Mouse (Mus musculus) hindbrain, embryonic 12.5 days (tissue): Measurements from ENCODE around the gene Myo1c. TPM values are rescaled to one million over a fixed set of nuclear protein-coding genes. Genes with fewer than 3 reads are reported as not detected.
A peak's percentile ranks its signal among the peaks of the same experiment; 100 is the strongest.

ENCODE experiments used
- ATAC-seq: fragments of 200-750 bp; cut with Nextera tagmentation; 2 replicates; pipeline ENCODE4 v1.8.0; 2017; ENCODE audit warnings: moderate TSS enrichment; ENCODE audit not compliant: low FRiP score
- H3K27ac ChIP-seq: fragments of 300-500 bp; sonication (generic); 2 replicates; pipeline ENCODE4 v1.5.1; 2016; ENCODE audit warnings: mild to moderate bottlenecking
- H3K27me3 ChIP-seq: fragments of 300-500 bp; sonication (generic); 2 replicates; pipeline ENCODE4 v1.6.1; 2016; ENCODE audit warnings: mild to moderate bottlenecking
- H3K36me3 ChIP-seq: fragments of 300-500 bp; sonication (generic); 2 replicates; pipeline ENCODE4 v1.6.1; 2016; ENCODE audit warnings: mild to moderate bottlenecking
- H3K4me1 ChIP-seq: fragments of 300-500 bp; sonication (generic); 2 replicates; pipeline ENCODE4 v1.6.1; 2016
- H3K4me2 ChIP-seq: fragments of 300-500 bp; sonication (generic); replicated peaks from 2 replicates; pipeline ENCODE4 v1.6.1; 2016; ENCODE audit warnings: mild to moderate bottlenecking
- H3K4me3 ChIP-seq: fragments of 300-500 bp; sonication (generic); 2 replicates; pipeline ENCODE4 v1.5.1; 2016; ENCODE audit warnings: mild to moderate bottlenecking
- H3K9ac ChIP-seq: fragments of 300-500 bp; sonication (generic); 2 replicates; pipeline ENCODE4 v1.6.1; 2016; ENCODE audit warnings: mild to moderate bottlenecking, moderate library complexity
- H3K9me3 ChIP-seq: fragments of 300-500 bp; sonication (generic); replicated peaks from 2 replicates; pipeline ENCODE4 v1.6.1; 2016; ENCODE audit warnings: mild to moderate bottlenecking
- WGBS: fragments of 180-500 bp; shearing (Covaris S2); methylation state at CpG from one replicate; pipeline ENCODE4 v1.1.7; 2016; 5-methylcytosine and 5-hydroxymethylcytosine counted together
- polyA plus RNA-seq: library from polyadenylated mRNA; unstranded; fragments of >200 nt; fragmentation: Nextera tagmentation; extraction: Ambion mirVana; gene quantifications from 2 replicates; pipeline ENCODE4 v1.2.1, GENCODE M21; 2016

Myo1c gene
- polyA plus RNA-seq, 1 experiment from 2014 or later, result 18.7 TPM

DNA sequence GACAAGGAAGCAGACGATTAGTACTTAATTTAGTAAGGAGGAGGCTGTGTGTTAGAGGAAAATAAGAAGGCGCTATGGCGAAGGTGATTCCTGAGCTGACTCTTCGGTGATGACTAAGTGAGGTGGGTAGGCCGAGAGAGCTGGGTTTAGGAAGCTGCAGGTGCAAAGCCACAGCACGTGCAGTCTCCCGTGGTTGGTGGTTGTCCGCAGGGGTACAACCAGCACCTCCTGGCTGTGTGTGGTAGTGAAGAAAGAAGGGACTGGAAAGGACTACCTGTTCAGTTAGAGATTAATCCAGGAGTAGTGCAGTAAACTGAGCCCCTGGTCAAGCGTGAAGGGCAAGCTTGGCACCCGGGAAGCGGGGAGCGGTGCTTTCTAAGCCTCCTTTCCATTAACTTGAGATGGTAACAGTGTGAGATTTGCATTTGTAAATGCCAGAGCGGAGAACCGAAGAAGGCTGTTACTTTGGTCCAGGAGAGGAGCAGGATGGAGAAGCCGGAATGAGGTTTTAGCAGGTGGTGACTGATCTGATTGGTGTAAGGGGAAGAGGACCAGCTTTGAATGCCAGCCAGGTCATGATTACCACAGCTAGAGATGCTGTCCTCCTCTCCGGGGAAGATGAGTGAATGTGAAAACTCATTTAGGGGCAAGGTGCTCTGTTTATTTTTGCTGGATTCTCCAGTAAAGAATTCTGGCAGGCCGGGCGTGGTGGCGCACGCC lies 2.1 kb downstream of the Myo1c start:
- peaks cover 42% of the 10 kb centered on the region for H3K27me3 ChIP-seq
- peak overlapping the region; percentile 57 for H3K4me3 ChIP-seq
- H3K4me2 ChIP-seq, result peak overlapping the region; percentile 91
- WGBS, result 22% methylated on average over 20 of the region's 20 CpGs
- no peaks in the 10 kb centered on the region for H3K9me3 ChIP-seq
- no peak overlapping the region for H3K27ac ChIP-seq
- ATAC-seq, result no peak
- no peaks in the 10 kb centered on the region for H3K36me3 ChIP-seq
- H3K4me1 ChIP-seq, result peaks cover 41% of the 10 kb centered on the region
- H3K9ac ChIP-seq, result peak overlapping the region; percentile 75

GRCm38 (mm10) chr11:75652942-75653684 lies 2.8 kb downstream of the Myo1c start:
- H3K27me3 ChIP-seq, result peaks cover 43% of the 10 kb centered on the region

DNA sequence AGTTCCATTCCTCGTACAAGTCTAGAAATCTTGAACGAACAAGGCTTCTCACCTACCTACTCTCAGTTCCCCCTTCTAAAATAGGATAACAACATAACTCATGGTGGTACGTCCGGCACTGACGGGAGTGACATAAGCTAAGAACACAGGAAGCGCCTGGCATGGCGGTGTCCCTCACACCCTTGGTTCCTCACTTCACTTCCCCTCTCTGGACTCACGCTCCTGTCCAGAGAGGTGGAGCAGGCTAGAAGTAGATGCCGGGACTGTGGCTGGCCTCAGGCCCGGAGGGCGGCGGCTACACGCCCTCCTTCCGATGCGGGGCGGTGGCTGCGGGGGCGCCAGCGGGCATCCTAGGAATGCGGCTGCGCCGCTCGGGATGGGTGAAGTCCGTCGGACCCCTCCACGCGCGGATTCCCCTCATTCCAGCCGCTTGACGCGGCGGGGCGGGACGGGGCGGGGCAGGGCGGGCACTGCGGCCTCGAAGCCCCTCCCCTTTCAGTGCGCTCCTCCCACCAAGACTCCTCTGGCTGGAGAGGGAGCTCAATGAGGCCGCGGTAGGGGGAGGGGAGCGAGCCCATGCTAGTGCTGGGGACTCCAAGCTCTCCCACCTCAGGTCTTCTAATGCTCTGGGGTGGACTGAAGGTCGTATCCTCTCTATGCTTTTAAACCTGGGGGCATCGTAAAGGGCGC lies 3.6 kb downstream of the Myo1c start:
- H3K27me3 ChIP-seq, result peaks cover 43% of the 10 kb centered on the region
- WGBS, result 2% methylated on average over 36 of the region's 45 CpGs
- peak; percentile 48; the same call in 1 of the 2 replicates for ATAC-seq

More at GRCm38 (mm10) chr11:75652942-75653684, 2.8 kb downstream of the Myo1c start:
- Histone ChIP-seq H3K9me3 (no peaks in the 10 kb centered on the region), H3K4me1 (peaks cover 41% of the 10 kb centered on the region), H3K4me2 (peak overlapping the region; percentile 85), H3K9ac (no peak overlapping the region), H3K36me3 (no peaks in the 10 kb centered on the region), H3K27ac (no peak overlapping the region), H3K4me3 (peak overlapping the region; percentile 49)
- no peak for ATAC-seq
- WGBS, result 25% methylated on average over 14 of the region's 14 CpGs

GRCm38 (mm10) chr11:75654471-75655390 lies 4.4 kb downstream of the Myo1c start:
- Histone ChIP-seq H3K4me3 (peak overlapping the region; percentile 49), H3K27ac (no peak overlapping the region), H3K27me3 (peaks cover 43% of the 10 kb centered on the region), H3K36me3 (no peaks in the 10 kb centered on the region), H3K9me3 (no peaks in the 10 kb centered on the region), H3K9ac (peak overlapping the region; percentile 62; the same call in 1 of the 2 replicates), H3K4me2 (peak overlapping the region; percentile 85), H3K4me1 (peaks cover 41% of the 10 kb centered on the region)
- ATAC-seq, result no peak
- WGBS, result 41% methylated on average over 25 of the region's 25 CpGs

More for the DNA sequence above, 3.6 kb downstream of the Myo1c start:
- Histone ChIP-seq H3K36me3 (no peaks in the 10 kb centered on the region), H3K4me3 (peak overlapping the region; percentile 49), H3K27ac (no peak overlapping the region), H3K4me2 (peak overlapping the region; percentile 85), H3K9me3 (no peaks in the 10 kb centered on the region), H3K4me1 (peaks cover 41% of the 10 kb centered on the region), H3K9ac (peak overlapping the region; percentile 62)

- Histone ChIP-seq H3K4me3 (peak overlapping the region; percentile 65), H3K27me3 (peaks cover 43% of the 10 kb centered on the region), H3K27ac (no peak overlapping the region), H3K9me3 (no peaks in the 10 kb centered on the region), H3K4me1 (peaks cover 40% of the 10 kb centered on the region), H3K4me2 (peak overlapping the region; percentile 99), H3K36me3 (peaks cover 3% of the 10 kb centered on the region; the same call in 1 of the 2 replicates), H3K9ac (peak overlapping the region; percentile 67)
- 0 out of 2 replicates have a peak, but pooled peaks have one; percentile 29 for ATAC-seq
- 1% methylated on average over 77 of the region's 78 CpGs for WGBS
Measured at GRCm38 (mm10) chr11:75655621-75656545, 5.6 kb downstream of the Myo1c start.

- Histone ChIP-seq H3K4me2 (peak overlapping the region; percentile 99), H3K27me3 (peaks cover 43% of the 10 kb centered on the region), H3K27ac (no peak overlapping the region), H3K4me3 (peak overlapping the region; percentile 65), H3K4me1 (peaks cover 32% of the 10 kb centered on the region), H3K36me3 (peaks cover 12% of the 10 kb centered on the region), H3K9me3 (no peaks in the 10 kb centered on the region), H3K9ac (no peak overlapping the region)
- 61% methylated on average over 19 of the region's 20 CpGs for WGBS
- ATAC-seq, result no peak
Measured at GRCm38 (mm10) chr11:75656621-75657590, 6.6 kb downstream of the Myo1c start.

DNA sequence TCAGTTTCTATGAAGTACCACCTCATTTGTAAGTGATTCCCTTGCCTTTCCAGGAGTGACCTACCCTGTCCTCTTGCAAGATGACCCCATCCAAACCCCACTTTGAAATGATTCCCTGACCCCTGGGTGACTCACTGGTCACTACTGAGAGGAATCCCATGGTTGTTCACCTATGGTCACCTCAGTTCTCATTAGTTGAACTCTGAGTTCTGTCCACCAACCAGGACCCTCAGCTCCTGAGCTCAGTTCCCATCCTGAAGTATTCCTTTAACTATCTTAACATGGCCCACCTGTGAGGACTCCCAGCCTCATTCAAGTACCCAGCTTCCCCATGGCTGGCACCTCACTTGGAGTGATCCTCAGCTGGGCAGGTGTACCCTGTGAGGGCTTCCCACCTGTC lies 7.5 kb downstream of the Myo1c start:
- Histone ChIP-seq H3K27me3 (peaks cover 36% of the 10 kb centered on the region), H3K9me3 (no peaks in the 10 kb centered on the region), H3K4me2 (no peak overlapping the region), H3K27ac (no peak overlapping the region), H3K4me3 (no peak overlapping the region), H3K4me1 (peaks cover 24% of the 10 kb centered on the region), H3K9ac (no peak overlapping the region), H3K36me3 (peaks cover 12% of the 10 kb centered on the region)
- no peak for ATAC-seq

DNA sequence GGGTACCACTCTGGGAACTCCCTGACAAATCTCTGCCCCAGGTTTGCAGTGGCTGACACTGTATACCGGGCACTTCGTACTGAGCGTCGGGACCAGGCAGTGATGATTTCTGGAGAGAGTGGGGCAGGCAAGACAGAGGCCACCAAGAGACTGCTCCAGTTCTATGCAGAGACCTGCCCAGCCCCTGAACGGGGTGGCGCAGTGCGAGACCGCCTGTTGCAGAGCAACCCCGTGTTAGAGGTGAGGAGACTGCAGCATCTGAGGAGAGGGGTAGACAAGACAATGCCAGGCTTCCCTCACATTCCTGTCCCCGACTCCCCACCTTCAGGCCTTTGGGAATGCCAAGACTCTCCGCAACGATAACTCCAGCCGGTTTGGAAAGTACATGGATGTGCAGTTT lies 8.0 kb downstream of the Myo1c start:
- Histone ChIP-seq H3K9me3 (no peaks in the 10 kb centered on the region), H3K27me3 (peaks cover 31% of the 10 kb centered on the region), H3K9ac (no peak overlapping the region), H3K4me2 (no peak overlapping the region), H3K27ac (no peak overlapping the region), H3K36me3 (peaks cover 12% of the 10 kb centered on the region), H3K4me3 (no peak overlapping the region), H3K4me1 (peaks cover 24% of the 10 kb centered on the region)
- WGBS, result 91% methylated on average over 13 of the region's 13 CpGs
- ATAC-seq, result no peak

- WGBS, result 85% methylated on average over 14 of the region's 14 CpGs
- Histone ChIP-seq H3K27me3 (peaks cover 22% of the 10 kb centered on the region), H3K4me3 (no peak overlapping the region), H3K4me1 (peaks cover 18% of the 10 kb centered on the region), H3K9ac (no peak overlapping the region), H3K9me3 (no peaks in the 10 kb centered on the region), H3K27ac (no peak overlapping the region), H3K36me3 (peaks cover 12% of the 10 kb centered on the region), H3K4me2 (no peak overlapping the region)
- no peak for ATAC-seq
Measured at GRCm38 (mm10) chr11:75658996-75659750, 8.9 kb downstream of the Myo1c start.
